ENCODE assay signal across 20 mouse cellular contexts in genomic region chr15:102176571-102177316, GRCm38 (mm10). TPM values are rescaled to one million over a fixed set of nuclear protein-coding genes. Genes with fewer than 3 reads are reported as not detected.
DNase-seq lines count a peak whose midpoint lies in the region; ATAC-seq lines count a peak whose summit lies in the region.
"Had no signal": no experiment of that assay in that cellular context is flagged by ENCODE, and none has a peak within 500 bp of the region (broad histone marks: within the 10 kb centered on the region; RNA-seq: fewer than 3 reads in every experiment).

No protein-coding gene starts in this region.

- peak; percentile 56 for DNase-seq in adrenal gland, postnatal 10 days
- DNase-seq in adrenal gland, adult 18-20 months (ENCODE audit: low spot score in 2 of 2), result no peak
- peak; percentile 56 to 57 for DNase-seq in kidney, postnatal 36 days
- DNase-seq in liver, embryonic 11.5 days (ENCODE audit: low spot score), result no peak
- DNase-seq in right cerebral cortex, adult 2 months (ENCODE audit: low spot score in 2 of 2), result no peak
- DNase-seq in testis, postnatal 14 days (ENCODE audit: low spot score), result no peak
- DNase-seq: cerebellum, adult 11-12 months; right cerebral cortex, adult 18-20 months; thymus, postnatal 4 days had no signal

- ATAC-seq in kidney, embryonic 14.5 days (ENCODE audit: low FRiP score, low TSS enrichment), result no peak
- ATAC-seq in liver, embryonic 11.5 days (replicated peaks; ENCODE audit: low FRiP score), result 0 out of 2 replicates have a peak, but pooled peaks have one; percentile 47
- ATAC-seq in megakaryocyte-erythroid progenitor cell, adult 5-6 weeks (replicated peaks; ENCODE audit: low FRiP score, low TSS enrichment, poor library complexity, severe bottlenecking), result peak; percentile 57
- ATAC-seq: activated CD4-positive, CD25-positive, alpha-beta regulatory T cell, adult 4 months; forebrain, embryonic 16.5 days; Patski had no signal

- peaks cover 32% of the 10 kb centered on the region; the same call in 1 of the 2 replicates for H3K36me3 ChIP-seq in kidney, embryonic 14.5 days (ENCODE audit: control insufficient read depth, insufficient read depth, low read length)
- H3K36me3 ChIP-seq in liver, embryonic 11.5 days (ENCODE audit: control insufficient read depth, insufficient read depth, low read length), result no peaks in the 10 kb centered on the region
- H3K36me3 ChIP-seq: hindbrain, embryonic 12.5 days had no signal

- no peaks in the 10 kb centered on the region for H3K9me3 ChIP-seq in kidney, embryonic 14.5 days (ENCODE audit: control insufficient read depth, low read length)
- H3K9me3 ChIP-seq in liver, embryonic 11.5 days (ENCODE audit: control insufficient read depth, low read length), result no peaks in the 10 kb centered on the region
- H3K9me3 ChIP-seq: embryonic facial prominence, embryonic 12.5 days; hindbrain, embryonic 12.5 days had no signal

- H3K27ac ChIP-seq in kidney, embryonic 14.5 days (ENCODE audit: low read depth, low read length), result no peak overlapping the region
- H3K27ac ChIP-seq in liver, embryonic 11.5 days (ENCODE audit: low read depth, low read length), result no peak overlapping the region
- H3K27ac ChIP-seq: embryonic facial prominence, embryonic 12.5 days; hindbrain, embryonic 12.5 days; limb, embryonic 13.5 days had no signal

- WGBS in kidney, embryonic 14.5 days, result 82% methylated on average over 7 of the region's 7 CpGs
- 67% methylated on average over 7 of the region's 7 CpGs for whole genome bisulfite sequencing in liver, embryonic 11.5 days

- no peak overlapping the region for H3K4me3 ChIP-seq in kidney, embryonic 14.5 days (ENCODE audit: low read length)
- H3K4me3 ChIP-seq in liver, embryonic 11.5 days (ENCODE audit: low read depth, low read length), result no peak overlapping the region
- H3K4me3 ChIP-seq: embryonic facial prominence, embryonic 12.5 days; hindbrain, embryonic 12.5 days; limb, embryonic 13.5 days had no signal

- no peaks in the 10 kb centered on the region for H3K27me3 ChIP-seq in kidney, embryonic 14.5 days (ENCODE audit: control insufficient read depth, insufficient read depth, low read length)
- no peaks in the 10 kb centered on the region for H3K27me3 ChIP-seq in liver, embryonic 11.5 days (replicated peaks; ENCODE audit: control insufficient read depth, insufficient read depth, low read length)
- H3K27me3 ChIP-seq: embryonic facial prominence, embryonic 12.5 days; hindbrain, embryonic 12.5 days; limb, embryonic 13.5 days; Patski had no signal

- H3K9ac ChIP-seq in kidney, embryonic 14.5 days (ENCODE audit: low read depth, low read length), result no peak overlapping the region
- H3K9ac ChIP-seq in liver, embryonic 11.5 days (ENCODE audit: low read depth, low read length), result no peak overlapping the region
- H3K9ac ChIP-seq: embryonic facial prominence, embryonic 12.5 days; hindbrain, embryonic 12.5 days; limb, embryonic 13.5 days had no signal

- H3K4me1 ChIP-seq in kidney, embryonic 14.5 days (ENCODE audit: control insufficient read depth, insufficient read depth, low read length), result no peaks in the 10 kb centered on the region
- no peaks in the 10 kb centered on the region; the same call in 1 of the 2 replicates for H3K4me1 ChIP-seq in liver, embryonic 11.5 days (replicated peaks; ENCODE audit: control insufficient read depth, insufficient read depth, low read length)
- H3K4me1 ChIP-seq: embryonic facial prominence, embryonic 12.5 days; hindbrain, embryonic 12.5 days; limb, embryonic 13.5 days had no signal

- no peak overlapping the region for H3K4me2 ChIP-seq in kidney, embryonic 14.5 days (replicated peaks; ENCODE audit: low read depth, low read length)
- no peak overlapping the region for H3K4me2 ChIP-seq in liver, embryonic 11.5 days
- H3K4me2 ChIP-seq: embryonic facial prominence, embryonic 12.5 days; hindbrain, embryonic 12.5 days; limb, embryonic 13.5 days had no signal

RNA-seq across cellular contexts. Expression of gene Zfp740, which starts 26.3 kb away (rescaled TPM):
- total RNA-seq in adrenal gland, postnatal 10 days (2021), result 10 to 100 TPM; 66.7 to 84.9 TPM
- 10 to 100 TPM; 49.8 to 65.0 TPM for total RNA-seq in adrenal gland, adult 18-20 months (2021)
- 30.1 and 59.9 TPM in 2 replicates for polyA plus RNA-seq in kidney, embryonic 14.5 days (2014; fragmentation: Nextera tagmentation; extraction: Ambion mirVana)
- polyA plus RNA-seq in liver, embryonic 11.5 days (2014; fragmentation: Nextera tagmentation; extraction: Ambion mirVana), result 38.1 and 38.3 TPM in 2 replicates
- total RNA-seq in megakaryocyte-erythroid progenitor cell, adult 5-6 weeks (2014; fragmentation: Nextera tagmentation), result 39.8 and 65.3 TPM in 2 replicates
- 33.0 and 39.0 TPM in 2 replicates for total RNA-seq in megakaryocyte-erythroid progenitor cell, adult 5-6 weeks (2017)

RNA-seq across cellular contexts. Expression of gene Soat2, which starts 26.4 kb away (rescaled TPM):
- 1 to 10 TPM; 4.9 to 8.1 TPM for total RNA-seq in adrenal gland, postnatal 10 days (2021)
- total RNA-seq in adrenal gland, adult 18-20 months (2021), result under 1 TPM; 0.26 to 0.56 TPM
- polyA plus RNA-seq in kidney, embryonic 14.5 days (2014; fragmentation: Nextera tagmentation; extraction: Ambion mirVana), result 0.11 and 0.28 TPM in 2 replicates
- 31.4 and 36.2 TPM in 2 replicates for polyA plus RNA-seq in liver, embryonic 11.5 days (2014; fragmentation: Nextera tagmentation; extraction: Ambion mirVana)
- 12.8 and 15.4 TPM in 2 replicates for total RNA-seq in megakaryocyte-erythroid progenitor cell, adult 5-6 weeks (2014; fragmentation: Nextera tagmentation)
- total RNA-seq in megakaryocyte-erythroid progenitor cell, adult 5-6 weeks (2017), result 8.9 and 11.2 TPM in 2 replicates
- total RNA-seq: heart, adult 18-20 months; layer of hippocampus, postnatal 10 days; midbrain, postnatal 0 days had no signal
- polyA plus RNA-seq: forebrain, embryonic 16.5 days had no signal

RNA-seq across cellular contexts. Expression of gene Csad, which starts 27.8 kb away (rescaled TPM):
- total RNA-seq in adrenal gland, postnatal 10 days (2021), result 100 to 1,000 TPM; 155 to 156 TPM
- total RNA-seq in adrenal gland, adult 18-20 months (2021), result 100 to 1,000 TPM in 1 of 2 experiments, 10 to 100 TPM in 1; 81.7 to 106 TPM
- polyA plus RNA-seq in kidney, embryonic 14.5 days (2014; fragmentation: Nextera tagmentation; extraction: Ambion mirVana), result 50.6 and 68.1 TPM in 2 replicates
- 33.3 and 35.1 TPM in 2 replicates for polyA plus RNA-seq in liver, embryonic 11.5 days (2014; fragmentation: Nextera tagmentation; extraction: Ambion mirVana)
- total RNA-seq in megakaryocyte-erythroid progenitor cell, adult 5-6 weeks (2014; fragmentation: Nextera tagmentation), result 9.6 and 21.4 TPM in 2 replicates
- 11.4 and 33.8 TPM in 2 replicates for total RNA-seq in megakaryocyte-erythroid progenitor cell, adult 5-6 weeks (2017)

RNA-seq across cellular contexts. Expression of gene Igfbp6, which starts 32.6 kb away (rescaled TPM):
- total RNA-seq in adrenal gland, postnatal 10 days (2021), result 10 to 100 TPM; 40.3 to 48.1 TPM
- total RNA-seq in adrenal gland, adult 18-20 months (2021), result 10 to 100 TPM; 45.1 to 66.2 TPM
- 24.0 and 27.1 TPM in 2 replicates for polyA plus RNA-seq in kidney, embryonic 14.5 days (2014; fragmentation: Nextera tagmentation; extraction: Ambion mirVana)
- 0.77 and 1.1 TPM in 2 replicates for polyA plus RNA-seq in liver, embryonic 11.5 days (2014; fragmentation: Nextera tagmentation; extraction: Ambion mirVana)
- not detected in 2 replicates for total RNA-seq in megakaryocyte-erythroid progenitor cell, adult 5-6 weeks (2014; fragmentation: Nextera tagmentation)
- not detected in 2 replicates for total RNA-seq in megakaryocyte-erythroid progenitor cell, adult 5-6 weeks (2017)
- polyA plus RNA-seq: hindbrain, embryonic 12.5 days had no signal

RNA-seq across cellular contexts. Expression of gene Spryd3, which starts 40.7 kb away (rescaled TPM):
- 10 to 100 TPM; 27.4 to 31.5 TPM for total RNA-seq in adrenal gland, postnatal 10 days (2021)
- total RNA-seq in adrenal gland, adult 18-20 months (2021), result 10 to 100 TPM; 33.0 to 36.9 TPM
- polyA plus RNA-seq in kidney, embryonic 14.5 days (2014; fragmentation: Nextera tagmentation; extraction: Ambion mirVana), result 9.0 and 11.1 TPM in 2 replicates
- 15.1 and 18.7 TPM in 2 replicates for polyA plus RNA-seq in liver, embryonic 11.5 days (2014; fragmentation: Nextera tagmentation; extraction: Ambion mirVana)
- 19.6 and 21.5 TPM in 2 replicates for total RNA-seq in megakaryocyte-erythroid progenitor cell, adult 5-6 weeks (2014; fragmentation: Nextera tagmentation)
- 14.4 and 18.7 TPM in 2 replicates for total RNA-seq in megakaryocyte-erythroid progenitor cell, adult 5-6 weeks (2017)

Comparison
In these comparisons a context has a peak if more than half of its experiments do, and no peak if none do; other contexts are left out.
1. DNase-seq: peak in adrenal gland, postnatal 10 days (single experiment) and kidney, postnatal 36 days (2 of 2); none in adrenal gland, adult 18-20 months (0 of 2), liver, embryonic 11.5 days (single experiment), right cerebral cortex, adult 2 months (0 of 2) and testis, postnatal 14 days (single experiment).